Comparison of ENCODE assay signal across 7 mouse cellular contexts in the genomic region with DNA sequence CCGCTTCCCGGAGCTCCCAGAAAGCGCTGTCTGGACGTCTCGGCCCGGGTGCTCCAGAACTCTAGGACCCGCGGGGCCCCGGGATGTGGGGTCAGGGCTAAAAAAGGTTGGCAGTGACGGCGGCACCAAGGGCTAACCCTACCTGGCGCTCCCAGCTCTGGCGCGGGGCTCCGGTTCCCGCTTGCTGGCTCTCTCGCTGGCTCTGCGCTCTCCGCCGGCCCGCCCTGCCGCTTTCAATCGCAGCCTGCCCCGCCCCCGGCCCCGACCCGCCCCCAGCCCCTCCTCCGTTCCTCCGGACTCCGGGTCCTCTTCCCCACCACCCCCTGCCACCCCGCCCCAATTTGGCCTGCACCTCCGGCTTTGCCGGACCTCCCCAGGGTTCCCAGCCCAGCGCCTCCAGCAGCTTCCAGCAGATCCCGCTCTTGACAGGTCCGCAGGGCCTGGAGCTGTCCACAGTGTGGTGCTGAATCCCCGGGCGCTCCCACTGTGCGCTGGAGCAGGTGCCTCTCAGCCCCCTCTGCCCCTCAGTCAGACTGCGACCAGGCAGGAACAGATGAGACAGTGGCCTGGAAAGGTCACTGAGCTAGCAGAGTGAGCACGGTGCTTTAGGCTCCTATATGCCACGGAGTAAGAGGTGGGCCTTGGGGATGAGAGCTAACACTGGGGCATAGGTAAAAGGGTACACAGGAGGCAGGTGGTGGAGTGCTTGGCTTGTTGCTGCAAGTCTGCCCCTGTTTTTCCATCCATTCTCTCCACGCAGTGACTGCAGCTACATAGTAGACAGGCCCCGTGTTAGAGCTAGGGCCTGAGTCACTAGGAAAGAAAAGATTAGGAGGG. TPM values are rescaled to one million over a fixed set of nuclear protein-coding genes. Genes with fewer than 3 reads are reported as not detected.
DNase-seq lines count a peak whose midpoint lies in the region; ATAC-seq lines count a peak whose summit lies in the region.

A gene (minus strand): TSS at position 199 of the 837 bp plus-strand sequence.

- peak; percentile 89 for DNase-seq in R1 (ENCODE audit: low read depth, low spot score)
- peak; percentile 45 for DNase-seq in brain, adult 2 months (ENCODE audit: low read depth, low spot score)
- peak; percentile 80 for DNase-seq in gastrocnemius, postnatal 10 days
- peak; percentile 35 for DNase-seq in induced T-regulatory cell, adult 2 months (ENCODE audit: low read depth)
- peak; percentile 92 for DNase-seq in limb, embryonic 11.5 days (ENCODE audit: low spot score)
- DNase-seq in midbrain, embryonic 11.5 days (ENCODE audit: low spot score, missing footprints) = peak; percentile 96
- peak; percentile 48 for DNase-seq in thymus, postnatal 25 days

- 1% methylated on average over 36 of the region's 44 CpGs for WGBS in limb, embryonic 11.5 days
- 3% methylated on average over 36 of the region's 44 CpGs for WGBS in midbrain, embryonic 11.5 days

- no peaks in the 10 kb centered on the region for H3K36me3 ChIP-seq in limb, embryonic 11.5 days (ENCODE audit: control insufficient read depth, insufficient read depth, low read length)
- 0 out of 2 replicates have a peak, but pooled peaks cover 2% of the 10 kb centered on the region for H3K36me3 ChIP-seq in midbrain, embryonic 11.5 days (ENCODE audit: control insufficient read depth, insufficient read depth, low read length)

- no peak within 1 kb of the TSS for H3K27ac ChIP-seq in limb, embryonic 11.5 days (replicated peaks; ENCODE audit: low read depth, low read length)
- H3K27ac ChIP-seq in midbrain, embryonic 11.5 days (ENCODE audit: low read depth, low read length) = peak within 1 kb of the TSS; percentile 44; the same call in 1 of the 2 replicates

- H3K9me3 ChIP-seq in limb, embryonic 11.5 days (ENCODE audit: control insufficient read depth, low read length) = no peaks in the 10 kb centered on the region
- H3K9me3 ChIP-seq in midbrain, embryonic 11.5 days (ENCODE audit: control insufficient read depth, low read length) = no peaks in the 10 kb centered on the region

- peak within 1 kb of the TSS; percentile 9; the same call in 1 of the 2 replicates for H3K4me3 ChIP-seq in limb, embryonic 11.5 days (ENCODE audit: low read depth, low read length)
- peak within 1 kb of the TSS; percentile 41 for H3K4me3 ChIP-seq in midbrain, embryonic 11.5 days (ENCODE audit: low read depth, low read length)

- H3K9ac ChIP-seq in limb, embryonic 11.5 days (ENCODE audit: low read length) = no peak within 1 kb of the TSS
- H3K9ac ChIP-seq in midbrain, embryonic 11.5 days (ENCODE audit: low read length) = peak within 1 kb of the TSS; percentile 57

- ATAC-seq in limb, embryonic 11.5 days (ENCODE audit: insufficient number of reproducible peaks, low FRiP score, low TSS enrichment, low read depth) = 0 out of 2 replicates have a peak, but pooled peaks have one; percentile 45
- peak; percentile 77 for ATAC-seq in midbrain, embryonic 11.5 days (ENCODE audit: low FRiP score)

- H3K27me3 ChIP-seq in limb, embryonic 11.5 days (ENCODE audit: control insufficient read depth, insufficient read depth, low read length) = peaks cover 18% of the 10 kb centered on the region
- peaks cover 2% of the 10 kb centered on the region; the same call in 1 of the 2 replicates for H3K27me3 ChIP-seq in midbrain, embryonic 11.5 days (ENCODE audit: control insufficient read depth, insufficient read depth, low read length)

- H3K4me2 ChIP-seq in limb, embryonic 11.5 days (ENCODE audit: low read depth, severe bottlenecking) = peak within 1 kb of the TSS; percentile 44
- H3K4me2 ChIP-seq in midbrain, embryonic 11.5 days = peak within 1 kb of the TSS; percentile 71

- no peaks in the 10 kb centered on the region for H3K4me1 ChIP-seq in limb, embryonic 11.5 days (ENCODE audit: control insufficient read depth, insufficient read depth, low read length)
- peaks cover 11% of the 10 kb centered on the region for H3K4me1 ChIP-seq in midbrain, embryonic 11.5 days (ENCODE audit: control insufficient read depth, insufficient read depth, low read length)

RNA-seq across cellular contexts. Expression of the gene that starts here (rescaled TPM):
- under 1 TPM in 1 of 2 experiments, not detected in 1; 0.09 TPM for total RNA-seq in gastrocnemius, postnatal 10 days (2021)
- 0.09 and 0.11 TPM in 2 replicates for polyA plus RNA-seq in limb, embryonic 11.5 days (2014; fragmentation: Nextera tagmentation; extraction: Ambion mirVana)
- polyA plus RNA-seq in midbrain, embryonic 11.5 days (2014; fragmentation: Nextera tagmentation; extraction: Ambion mirVana) = 15.5 and 16.4 TPM in 2 replicates

Comparison
In these comparisons a context has a peak if more than half of its experiments do, and no peak if none do; other contexts are left out.
1. RNA of the gene that starts here (polyA plus RNA-seq): 15.5 to 16.4 TPM in midbrain, embryonic 11.5 days; 0.09 to 0.11 TPM in limb, embryonic 11.5 days; every median in the first group is over 10 times any median in the second.
2. Peak in DNase-seq in gastrocnemius, postnatal 10 days; RNA of the gene not detected or under 1 TPM.
3. Peak in DNase-seq, ATAC-seq, H3K4me3 ChIP-seq and H3K4me2 ChIP-seq in limb, embryonic 11.5 days; RNA of the gene not detected or under 1 TPM.
4. DNase-seq: peak in every context shown above with its lines; median percentile 96 in midbrain, embryonic 11.5 days; 92 in limb, embryonic 11.5 days; 89 in R1; 80 in gastrocnemius, postnatal 10 days; 48 in thymus, postnatal 25 days; 45 in brain, adult 2 months; 35 in induced T-regulatory cell, adult 2 months.